Mouse (Mus musculus) adrenal gland, adult (tissue): ENCODE data around the gene Leap2.

Experiments
- DNase-seq, 2 experiments: peaks; one replicate each; pipeline ENCODE4 v3.0.0; 2022 to 2023; ENCODE audit warnings: low spot score in 1 of 2; ENCODE audit not compliant: inconsistent age in 2 of 2

Gene Leap2

GRCm38 (mm10) chr11:53423036-53423435 lies at the start of gene Leap2:
Gene Leap2, minus strand, starts transcription at chr11:53423170.
- DNase-seq, result no peak

- peak in 1 of 2 experiments; percentile 32 for DNase-seq
These were observed 49.7 kb upstream of the Leap2 start for GRCm38 (mm10) chr11:53472709-53473108.

- peak; percentile 87 to 96 for DNase-seq
These were observed 47.2 kb upstream of the Leap2 start, which contains the start of gene Gm9837 for GRCm38 (mm10) chr11:53469968-53470695. Gene Gm9837, minus strand, starts transcription at chr11:53470479.

- no peak for DNase-seq
These were observed 46.5 kb upstream of the Leap2 start for GRCm38 (mm10) chr11:53469294-53469967.

- peak; percentile 78 to 94 for DNase-seq
These were observed 43.4 kb upstream of the Leap2 start for GRCm38 (mm10) chr11:53466231-53466971.

- peak in 1 of 2 experiments; percentile 69 for DNase-seq
These were observed 40.8 kb upstream of the Leap2 start for GRCm38 (mm10) chr11:53463551-53464424.

- DNase-seq, result peak; percentile 36 to 57
These were observed 38.8 kb upstream of the Leap2 start for GRCm38 (mm10) chr11:53461727-53462126.

- DNase-seq, result no peak
These were observed 37.2 kb upstream of the Leap2 start for GRCm38 (mm10) chr11:53460192-53460591.

- DNase-seq, result no peak
These were observed 36.0 kb upstream of the Leap2 start for GRCm38 (mm10) chr11:53458996-53459395.

GRCm38 (mm10) chr11:53457372-53457954 lies 34.5 kb upstream of the Leap2 start:
- DNase-seq, result peak in 1 of 2 experiments; percentile 64

- peak; percentile 73 to 84 for DNase-seq
These were observed 33.8 kb upstream of the Leap2 start, which contains the start of the genes Gm10447 and Shroom1 for GRCm38 (mm10) chr11:53456474-53457371. Gene Gm10447, minus strand, starts transcription at chr11:53457110. Gene Shroom1, plus strand, starts transcription at chr11:53457205.

GRCm38 (mm10) chr11:53453031-53453430 lies 30.1 kb upstream of the Leap2 start:
- no peak for DNase-seq

GRCm38 (mm10) chr11:53452396-53452795 lies 29.4 kb upstream of the Leap2 start:
- DNase-seq, result no peak

GRCm38 (mm10) chr11:53451361-53451760 lies 28.4 kb upstream of the Leap2 start:
- DNase-seq, result no peak

GRCm38 (mm10) chr11:53450070-53450705 lies 27.2 kb upstream of the Leap2 start:
- no peak for DNase-seq

- DNase-seq, result peak; percentile 81 to 89
These were observed 25.6 kb upstream of the Leap2 start for GRCm38 (mm10) chr11:53448529-53448928.

- no peak for DNase-seq
These were observed 25.0 kb upstream of the Leap2 start for GRCm38 (mm10) chr11:53447996-53448395.

- no peak for DNase-seq
These were observed 23.2 kb upstream of the Leap2 start for GRCm38 (mm10) chr11:53446183-53446582.

GRCm38 (mm10) chr11:53445562-53445961 lies 22.6 kb upstream of the Leap2 start:
- DNase-seq, result peak; percentile 82 to 84
